ENCODE assay signal across 8 mouse cellular contexts in genomic region chr7:110164712-110165122, GRCm38 (mm10). TPM values are rescaled to one million over a fixed set of nuclear protein-coding genes. Genes with fewer than 3 reads are reported as not detected.
DNase-seq lines count a peak whose midpoint lies in the region; ATAC-seq lines count a peak whose summit lies in the region.

No protein-coding gene starts in this region.

- H3K4me3 ChIP-seq in hindbrain, embryonic 16.5 days (ENCODE audit: low read length) = peak overlapping the region; percentile 58
- H3K4me3 ChIP-seq in macrophage (ENCODE audit: inconsistent target) = peak overlapping the region; percentile 47

- no peaks in the 10 kb centered on the region for H3K4me1 ChIP-seq in hindbrain, embryonic 16.5 days (ENCODE audit: control insufficient read depth, insufficient read depth, low read depth, low read length)

- H3K4me2 ChIP-seq in hindbrain, embryonic 16.5 days (ENCODE audit: low read length) = peak overlapping the region; percentile 96

- no peaks in the 10 kb centered on the region for H3K9me3 ChIP-seq in hindbrain, embryonic 16.5 days (ENCODE audit: control insufficient read depth, low read length)

- DNase-seq in WW6 (ENCODE audit: low read depth, low spot score) = peak; percentile 89
- peak; percentile 90 to 93 for DNase-seq in cerebellum, postnatal 4 days (ENCODE audit: low spot score in 2 of 2)
- peak; percentile 94 for DNase-seq in gastrocnemius, adult 18-20 months (ENCODE audit: low spot score)
- peak; percentile 90 to 91 for DNase-seq in left cerebral cortex, adult 18-20 months (ENCODE audit: low spot score in 2 of 2)
- DNase-seq in right cerebral cortex, adult 18-20 months = peak; percentile 90
- peak; percentile 67 for DNase-seq in urinary bladder, postnatal 10 days (ENCODE audit: low spot score)

- 0% methylated on average over 20 of the region's 20 CpGs for WGBS in hindbrain, embryonic 16.5 days
- 3% methylated on average over 20 of the region's 20 CpGs for WGBS in macrophage (ENCODE audit: missing documents)

- ATAC-seq in hindbrain, embryonic 16.5 days = peak; percentile 95

- H3K27ac ChIP-seq in hindbrain, embryonic 16.5 days (ENCODE audit: low read depth, low read length) = peak overlapping the region; percentile 85
- peak overlapping the region; percentile 80 for H3K27ac ChIP-seq in macrophage

- no peaks in the 10 kb centered on the region for H3K79me2 ChIP-seq in macrophage (ENCODE audit: inconsistent target)

- H3K9ac ChIP-seq in hindbrain, embryonic 16.5 days (ENCODE audit: low read depth, low read length) = peak overlapping the region; percentile 73

- no peaks in the 10 kb centered on the region for H3K27me3 ChIP-seq in hindbrain, embryonic 16.5 days (replicated peaks; ENCODE audit: control insufficient read depth, insufficient read depth, low read length)

- H3K36me3 ChIP-seq in hindbrain, embryonic 16.5 days (ENCODE audit: control insufficient read depth, insufficient read depth, low read length) = no peaks in the 10 kb centered on the region
- no peaks in the 10 kb centered on the region for H3K36me3 ChIP-seq in macrophage (ENCODE audit: inconsistent target)

RNA-seq across cellular contexts. Expression of gene Wee1, which starts 42.9 kb away (rescaled TPM):
- 1 to 10 TPM; 1.8 to 2.5 TPM for total RNA-seq in gastrocnemius, adult 18-20 months (2021)
- polyA plus RNA-seq in hindbrain, embryonic 16.5 days (2015; fragmentation: Nextera tagmentation; extraction: Ambion mirVana) = 5.1 and 6.5 TPM in 2 replicates
- 10 to 100 TPM; 27.3 to 27.4 TPM for total RNA-seq in left cerebral cortex, adult 18-20 months (2021)
- total RNA-seq in macrophage (2018; cell fraction: chromatin; rRNA removed) = 1 to 10 TPM in 25 of 26 experiments, under 1 TPM in 1; 0.83 to 9.7 (median 3.1) TPM
- total RNA-seq in macrophage (2018; cell fraction: cytosol; rRNA removed) = 10 to 100 TPM in 5 of 26 experiments, 1 to 10 TPM in 21; 3.3 to 13.9 (median 7.7) TPM
- 10 to 100 TPM in 3 of 26 experiments, 1 to 10 TPM in 23; 3.3 to 20.2 (median 5.0) TPM for total RNA-seq in macrophage (2018; cell fraction: nucleus; rRNA removed)
- 6.0 to 21.4 TPM (median 10.7 TPM) in 3 replicates for polyA plus RNA-seq in macrophage (2018)

RNA-seq across cellular contexts. Expression of gene Swap70, which starts 56.8 kb away (rescaled TPM):
- 1 to 10 TPM; 5.5 to 8.0 TPM for total RNA-seq in gastrocnemius, adult 18-20 months (2021)
- 10.6 and 11.2 TPM in 2 replicates for polyA plus RNA-seq in hindbrain, embryonic 16.5 days (2015; fragmentation: Nextera tagmentation; extraction: Ambion mirVana)
- 10 to 100 TPM; 12.3 to 13.1 TPM for total RNA-seq in left cerebral cortex, adult 18-20 months (2021)
- total RNA-seq in macrophage (2018; cell fraction: chromatin; rRNA removed) = 1,000 to 10,000 TPM in 1 of 26 experiments, 100 to 1,000 TPM in 25; 109 to 1,215 (median 168) TPM
- 100 to 1,000 TPM in 4 of 26 experiments, 10 to 100 TPM in 22; 49.9 to 246 (median 55.3) TPM for total RNA-seq in macrophage (2018; cell fraction: cytosol; rRNA removed)
- 100 to 1,000 TPM in 21 of 26 experiments, 10 to 100 TPM in 5; 92.3 to 689 (median 138) TPM for total RNA-seq in macrophage (2018; cell fraction: nucleus; rRNA removed)
- polyA plus RNA-seq in macrophage (2018) = 47.8 to 56.9 TPM (median 50.1 TPM) in 3 replicates

Comparison
In these comparisons a context has a peak if more than half of its experiments do, and no peak if none do; other contexts are left out.
1. Peak in every context shown above with its lines: DNase-seq, ATAC-seq, H3K4me3 ChIP-seq and H3K27ac ChIP-seq.
2. RNA of gene Wee1, which starts 42.9 kb away (total RNA-seq): 27.3 to 27.4 TPM in left cerebral cortex, adult 18-20 months; 1.8 to 2.5 TPM in gastrocnemius, adult 18-20 months; every median in the first group is over 4 times any median in the second.